Mouse (Mus musculus): ENCODE data around the gene Fnbp1. TPM values are rescaled to one million over a fixed set of nuclear protein-coding genes. Genes with fewer than 3 reads are reported as not detected.

The Fnbp1 gene
- polyA plus RNA-seq, 1 experiment from 2014 or later = 31.1 TPM

Other genes with a start within 250 kb of the Fnbp1 start
- 3.7 and 4.5 TPM in 2 replicates for gene Ptges, start 212.1 kb downstream of the Fnbp1 start, polyA plus RNA-seq (2014; fragmentation: Nextera tagmentation; extraction: Ambion mirVana)
- 29.1 and 32.0 TPM in 2 replicates for gene Tor1b, start 189.0 kb downstream of the Fnbp1 start, polyA plus RNA-seq (2014; fragmentation: Nextera tagmentation; extraction: Ambion mirVana)
- 69.4 and 69.6 TPM in 2 replicates for gene Tor1a, start 174.1 kb downstream of the Fnbp1 start, polyA plus RNA-seq (2014; fragmentation: Nextera tagmentation; extraction: Ambion mirVana)
- 45.3 and 51.6 TPM in 2 replicates for gene BC005624, start 159.8 kb downstream of the Fnbp1 start, polyA plus RNA-seq (2014; fragmentation: Nextera tagmentation; extraction: Ambion mirVana)
- gene Usp20, start 159.7 kb downstream of the Fnbp1 start, polyA plus RNA-seq (2014; fragmentation: Nextera tagmentation; extraction: Ambion mirVana) = 11.1 and 15.4 TPM in 2 replicates
- 26.9 and 35.0 TPM in 2 replicates for gene Gpr107, start 10.3 kb upstream of the Fnbp1 start, polyA plus RNA-seq (2014; fragmentation: Nextera tagmentation; extraction: Ambion mirVana)
- gene Ncs1, start 103.8 kb upstream of the Fnbp1 start, polyA plus RNA-seq (2014; fragmentation: Nextera tagmentation; extraction: Ambion mirVana) = 35.3 and 39.1 TPM in 2 replicates
- 10.0 and 10.3 TPM in 2 replicates for gene Hmcn2, start 172.4 kb upstream of the Fnbp1 start, polyA plus RNA-seq (2014; fragmentation: Nextera tagmentation; extraction: Ambion mirVana)

Data from intestine, embryonic 14.5 days (tissue).